Mouse (Mus musculus) MEL (cell line): ENCODE results near the gene Sost. TPM values are rescaled to one million over a fixed set of nuclear protein-coding genes. Genes with fewer than 3 reads are reported as not detected.

Experiments
- DNase-seq: peaks from one replicate; pipeline ENCODE4 v3.0.0; 2011; ENCODE audit warnings: low read depth, low spot score
- H3K27ac ChIP-seq: 2 replicates; pipeline ENCODE4 v1.5.1; 2012; ENCODE audit warnings: low read depth, mild to moderate bottlenecking, control low read depth, low read length, moderate library complexity; ENCODE audit not compliant: control insufficient read depth
- H3K27me3 ChIP-seq, 2 experiments: fragments of 150-350 bp in 1 of 2; sonication (generic) in 1 of 2; 2 replicates each; pipeline ENCODE4 v1.6.1; 2012; ENCODE audit warnings: low read length in 2 of 2, mild to moderate bottlenecking in 2 of 2, improper control_type of control experiment in 1 of 2, moderate library complexity in 1 of 2; ENCODE audit not compliant: insufficient read depth in 2 of 2, control insufficient read depth in 1 of 2
- H3K36me3 ChIP-seq, 2 experiments: 2 replicates each; pipeline ENCODE4 v1.6.1; 2012 to 2014; ENCODE audit warnings: low read length in 2 of 2, improper control_type of control experiment in 1 of 2, inconsistent platforms in 1 of 2, mild to moderate bottlenecking in 1 of 2; ENCODE audit not compliant: insufficient read depth in 2 of 2, control insufficient read depth in 1 of 2
- H3K4me1 ChIP-seq, 2 experiments: fragments of 150-350 bp in 1 of 2; sonication (generic) in 1 of 2; 2 replicates each; pipeline ENCODE4 v1.6.1; 2012; ENCODE audit warnings: low read length in 2 of 2, improper control_type of control experiment in 1 of 2, mild to moderate bottlenecking in 1 of 2; ENCODE audit not compliant: insufficient read depth in 2 of 2, control insufficient read depth in 1 of 2
- H3K4me3 ChIP-seq, 2 experiments: fragments of 150-350 bp in 1 of 2; sonication (generic) in 1 of 2; 2 replicates each; pipeline ENCODE4 v1.5.1; 2012; ENCODE audit warnings: low read depth in 2 of 2, low read length in 2 of 2, mild to moderate bottlenecking in 2 of 2, moderate library complexity in 2 of 2, control low read depth in 1 of 2, improper control_type of control experiment in 1 of 2; ENCODE audit not compliant: control insufficient read depth in 1 of 2, insufficient read depth in 1 of 2
- H3K79me2 ChIP-seq: 2 replicates; pipeline ENCODE4 v1.6.1; 2012; ENCODE audit warnings: mild to moderate bottlenecking, low read length, moderate library complexity; ENCODE audit not compliant: control insufficient read depth, poor library complexity, insufficient read depth
- H3K9ac ChIP-seq: 2 replicates; pipeline ENCODE4 v1.6.1; 2012; ENCODE audit warnings: low read depth, mild to moderate bottlenecking, control low read depth, low read length, moderate library complexity; ENCODE audit not compliant: control insufficient read depth, poor library complexity, severe bottlenecking
- H3K9me3 ChIP-seq: fragments of 150-350 bp; sonication (generic); replicated peaks from 2 replicates; pipeline ENCODE4 v1.6.1; 2012; ENCODE audit warnings: mild to moderate bottlenecking, low read length, improper control_type of control experiment, moderate library complexity; ENCODE audit not compliant: insufficient read depth
- CHD2 ChIP-seq: IDR thresholded peaks from 2 replicates; pipeline ENCODE4 v1.6.1; 2011; ENCODE audit warnings: low read length, improper control_type of control experiment
- CTCF ChIP-seq, 3 experiments: IDR thresholded peaks in 2 of 3; conservative IDR thresholded peaks in 1 of 3; 2 replicates each; pipeline ENCODE4 v1.5.1; 2011 to 2012; ENCODE audit warnings: low read length in 3 of 3, low read depth in 2 of 3, mild to moderate bottlenecking in 2 of 3, improper control_type of control experiment in 1 of 3, inconsistent platforms in 1 of 3, mixed read lengths in 1 of 3, moderate library complexity in 1 of 3; ENCODE audit not compliant: control insufficient read depth in 1 of 3, insufficient read depth in 1 of 3, poor library complexity in 1 of 3, severe bottlenecking in 1 of 3
- E2F4 ChIP-seq: IDR thresholded peaks from 2 replicates; pipeline ENCODE4 v1.6.1; 2011; ENCODE audit warnings: low read depth, low read length, improper control_type of control experiment, borderline replicate concordance
- ELF1 ChIP-seq: IDR thresholded peaks from 2 replicates; pipeline ENCODE4 v1.6.1; 2014; ENCODE audit warnings: low read depth, mild to moderate bottlenecking, inconsistent platforms, low read length, improper control_type of control experiment, moderate library complexity
- GATA1 ChIP-seq: IDR thresholded peaks from 2 replicates; pipeline ENCODE4 v1.6.1; 2011; ENCODE audit warnings: low read depth, low read length, improper control_type of control experiment
- HCFC1 ChIP-seq: IDR thresholded peaks from 2 replicates; pipeline ENCODE4 v1.6.1; 2012; ENCODE audit warnings: low read depth, mild to moderate bottlenecking, inconsistent platforms, low read length, improper control_type of control experiment, moderate library complexity
- KAT2A ChIP-seq: conservative IDR thresholded peaks from 2 replicates; pipeline ENCODE4 v1.6.1; 2012; ENCODE audit warnings: low read depth, low read length, improper control_type of control experiment, inconsistent platforms
- MAFK ChIP-seq: IDR thresholded peaks from 2 replicates; pipeline ENCODE4 v1.6.1; 2011; ENCODE audit warnings: low read depth, mild to moderate bottlenecking, low read length, improper control_type of control experiment, borderline replicate concordance
- MAX ChIP-seq: IDR thresholded peaks from 2 replicates; pipeline ENCODE4 v1.6.1; 2011; ENCODE audit warnings: low read length, improper control_type of control experiment
- MEF2A ChIP-seq: IDR thresholded peaks from 2 replicates; pipeline ENCODE4 v1.6.1; 2014; ENCODE audit warnings: low read depth, mild to moderate bottlenecking, inconsistent platforms, low read length, improper control_type of control experiment; ENCODE audit not compliant: poor library complexity, insufficient replicate concordance, severe bottlenecking; ENCODE audit errors: extremely low read depth
- MXI1 ChIP-seq: IDR thresholded peaks from 2 replicates; pipeline ENCODE4 v1.6.1; 2011; ENCODE audit warnings: mild to moderate bottlenecking, low read depth, low read length, improper control_type of control experiment
- MYC ChIP-seq: IDR thresholded peaks from 2 replicates; pipeline ENCODE4 v1.6.1; 2011; ENCODE audit warnings: low read depth, mild to moderate bottlenecking, low read length, improper control_type of control experiment, moderate library complexity
- NELFE ChIP-seq: IDR thresholded peaks from 2 replicates; pipeline ENCODE4 v1.6.1; 2011; ENCODE audit warnings: low read depth, low read length, improper control_type of control experiment
- NRF1 ChIP-seq: IDR thresholded peaks from 2 replicates; pipeline ENCODE4 v1.6.1; 2014; ENCODE audit warnings: low read depth, mild to moderate bottlenecking, inconsistent platforms, low read length, improper control_type of control experiment, moderate library complexity; ENCODE audit not compliant: poor library complexity, insufficient read depth, severe bottlenecking
- POLR2A ChIP-seq, 2 experiments: IDR thresholded peaks; 2 replicates each; pipeline ENCODE4 v1.6.1; 2011 to 2012; ENCODE audit warnings: low read length in 2 of 2, mild to moderate bottlenecking in 2 of 2, control low read depth in 1 of 2, improper control_type of control experiment in 1 of 2, low read depth in 1 of 2, moderate library complexity in 1 of 2; ENCODE audit not compliant: control insufficient read depth in 1 of 2, insufficient read depth in 1 of 2, poor library complexity in 1 of 2
- POLR2AphosphoS5 ChIP-seq: IDR thresholded peaks from 2 replicates; pipeline ENCODE4 v1.6.1; 2012; ENCODE audit warnings: low read depth, borderline replicate concordance, mild to moderate bottlenecking, inconsistent platforms, low read length, moderate library complexity, mixed read lengths
- RCOR1 ChIP-seq: IDR thresholded peaks from 2 replicates; pipeline ENCODE4 v1.6.1; 2012; ENCODE audit warnings: low read depth, mild to moderate bottlenecking, inconsistent platforms, low read length, improper control_type of control experiment
- SIN3A ChIP-seq: IDR thresholded peaks from 2 replicates; pipeline ENCODE4 v1.6.1; 2012; ENCODE audit warnings: low read length, improper control_type of control experiment, inconsistent platforms
- TAL1 ChIP-seq: IDR thresholded peaks from 2 replicates; pipeline ENCODE4 v1.6.1; 2012; ENCODE audit warnings: mild to moderate bottlenecking, inconsistent platforms, low read length, moderate library complexity, mixed read lengths
- TBP ChIP-seq: IDR thresholded peaks from 2 replicates; pipeline ENCODE4 v1.8.0; 2011; ENCODE audit warnings: low read depth, low read length, improper control_type of control experiment
- TCF12 ChIP-seq: IDR thresholded peaks from 2 replicates; pipeline ENCODE4 v1.6.1; 2014; ENCODE audit warnings: low read depth, mild to moderate bottlenecking, inconsistent platforms, low read length, improper control_type of control experiment, moderate library complexity
- UBTF ChIP-seq: IDR thresholded peaks from 2 replicates; pipeline ENCODE4 v1.6.1; 2012; ENCODE audit warnings: low read depth, mild to moderate bottlenecking, inconsistent platforms, low read length, improper control_type of control experiment, moderate library complexity, borderline replicate concordance; ENCODE audit not compliant: insufficient read depth
- USF1 ChIP-seq: IDR thresholded peaks from 2 replicates; pipeline ENCODE4 v1.6.1; 2014; ENCODE audit warnings: low read depth, mild to moderate bottlenecking, inconsistent platforms, low read length, improper control_type of control experiment, moderate library complexity
- USF2 ChIP-seq, 2 experiments: IDR thresholded peaks; 2 replicates each; pipeline ENCODE4 v1.6.1; 2011 to 2012; ENCODE audit warnings: improper control_type of control experiment in 2 of 2, low read length in 2 of 2, borderline replicate concordance in 1 of 2, inconsistent platforms in 1 of 2, low read depth in 1 of 2, mild to moderate bottlenecking in 1 of 2; ENCODE audit not compliant: insufficient read depth in 1 of 2
- polyA plus RNA-seq, 2 experiments: library from polyadenylated mRNA; stranded (reverse) in 1 of 2; unstranded in 1 of 2; fragments of >175 nt in 1 of 2; fragments of >200 nt in 1 of 2; gene quantifications; 2 replicates each; pipeline versions ENCODE4 v1.2.1 to v1.2.4; 2012; ENCODE audit warnings: low replicate concordance in 2 of 2, low read depth in 1 of 2; ENCODE audit not compliant: insufficient read length in 2 of 2, insufficient read depth in 1 of 2, missing spikeins in 1 of 2
- total RNA-seq: library from RNA; depleted of rRNA; stranded (reverse); fragments of 300-350 nt; gene quantifications from 2 replicates; pipeline ENCODE4 v1.2.3, GENCODE M21; 2012

Gene Sost
- total and polyA plus RNA-seq, 3 experiments = not detected

DNA sequence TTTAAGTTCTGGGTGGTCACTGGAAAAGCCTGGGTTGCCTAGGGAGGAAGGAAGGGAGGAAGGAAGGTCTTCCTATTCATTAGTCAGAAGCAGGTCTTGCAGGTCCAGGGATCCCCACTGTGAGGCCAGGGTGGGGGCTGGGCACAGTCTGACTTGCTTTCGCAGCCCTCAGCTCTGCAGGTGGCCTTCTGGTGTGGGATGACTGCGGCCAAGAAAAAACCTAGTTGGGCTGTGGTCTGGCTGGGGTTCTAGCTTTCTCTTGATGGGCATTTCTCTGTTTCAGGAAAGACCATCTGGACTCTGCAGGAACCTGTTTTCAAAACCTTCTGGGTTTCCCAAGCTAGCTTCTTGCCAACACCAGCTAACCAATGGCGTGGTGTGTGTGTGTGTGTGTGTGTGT lies 23.8 kb downstream of the Sost start:
- H3K27me3 ChIP-seq = peaks cover 5% of the 10 kb centered on the region in 2 experiments

GRCm38 (mm10) chr11:101937108-101937507 lies 29.7 kb downstream of the Sost start:
- peaks cover 5% of the 10 kb centered on the region in 2 experiments for H3K27me3 ChIP-seq
- no peak overlapping the region for H3K4me3 ChIP-seq

More for the DNA sequence above, 23.8 kb downstream of the Sost start:
- no peaks in the 10 kb centered on the region for H3K9me3 ChIP-seq
- H3K4me3 ChIP-seq = no peak overlapping the region
- H3K36me3 ChIP-seq = no peaks in the 10 kb centered on the region
- H3K79me2 ChIP-seq = no peaks in the 10 kb centered on the region
- H3K27ac ChIP-seq = no peak overlapping the region
- H3K4me1 ChIP-seq = no peaks in the 10 kb centered on the region
- no peak overlapping the region for H3K9ac ChIP-seq
- TF ChIP-seq CTCF (IDR thresholded peaks at IDR 0.05 in 2 of 3, conservative IDR thresholded peaks at IDR 0.05 in 1 of 3; ENCODE audit: control insufficient read depth in 1 of 3, insufficient read depth in 1 of 3, low read depth in 2 of 3, low read length in 3 of 3, poor library complexity in 1 of 3, severe bottlenecking in 1 of 3) (no peak), TBP (no peak), MEF2A (no peak), USF1 (no peak), UBTF (no peak), SIN3A (no peak), MAX (no peak), POLR2A (IDR thresholded peaks at IDR 0.05; ENCODE audit: control insufficient read depth in 1 of 2, insufficient read depth in 1 of 2, low read depth in 1 of 2, low read length in 2 of 2, poor library complexity in 1 of 2) (no peak), ELF1 (no peak), POLR2AphosphoS5 (no peak)
- DNase-seq = no peak

GRCm38 (mm10) chr11:101936421-101936820 lies 30.4 kb downstream of the Sost start:
- H3K9ac ChIP-seq = no peak overlapping the region
- peaks cover 0 to 6% of the 10 kb centered on the region in 2 experiments; a peak in 2 of 4 replicates for H3K36me3 ChIP-seq
- no peak overlapping the region for H3K27ac ChIP-seq
- H3K4me1 ChIP-seq = peaks cover 4 to 9% of the 10 kb centered on the region in 2 experiments
- no peaks in the 10 kb centered on the region for H3K79me2 ChIP-seq
- H3K9me3 ChIP-seq = no peaks in the 10 kb centered on the region
- no peak for TF ChIP-seq GATA1
- TF ChIP-seq TBP = no peak
- no peak for TF ChIP-seq E2F4
- no peak for TF ChIP-seq MXI1
- TF ChIP-seq TAL1 = no peak
- no peak for TF ChIP-seq USF1
- no peak for TF ChIP-seq HCFC1
- no peak for TF ChIP-seq MEF2A
- TF ChIP-seq NELFE = no peak
- TF ChIP-seq KAT2A = no peak
- no peak for TF ChIP-seq RCOR1
- no peak for TF ChIP-seq TCF12
- H3K4me3 ChIP-seq = no peak overlapping the region
- DNase-seq = peak; percentile 24
- H3K27me3 ChIP-seq = peaks cover 5% of the 10 kb centered on the region in 2 experiments

More at GRCm38 (mm10) chr11:101937108-101937507, 29.7 kb downstream of the Sost start:
- no peaks in the 10 kb centered on the region for H3K9me3 ChIP-seq
- no peak overlapping the region for H3K9ac ChIP-seq
- TF ChIP-seq ELF1 = no peak
- no peak for TF ChIP-seq MEF2A
- no peak for TF ChIP-seq MYC
- no peak for TF ChIP-seq MXI1
- no peak for TF ChIP-seq CHD2
- TF ChIP-seq MAFK = no peak
- no peak for TF ChIP-seq RCOR1
- no peak for TF ChIP-seq USF2 (IDR thresholded peaks at IDR 0.05; ENCODE audit: borderline replicate concordance in 1 of 2, insufficient read depth in 1 of 2, low read depth in 1 of 2, low read length in 2 of 2)
- TF ChIP-seq HCFC1 = no peak
- TF ChIP-seq NRF1 = no peak
- no peaks in the 10 kb centered on the region for H3K79me2 ChIP-seq
- H3K36me3 ChIP-seq = peaks cover 0 to 6% of the 10 kb centered on the region in 2 experiments; a peak in 2 of 4 replicates
- peaks cover 4 to 9% of the 10 kb centered on the region in 2 experiments for H3K4me1 ChIP-seq
- H3K27ac ChIP-seq = no peak overlapping the region
- no peak for DNase-seq
